Mouse (Mus musculus): Measurements from ENCODE around the gene Add3. TPM values are rescaled to one million over a fixed set of nuclear protein-coding genes. Genes with fewer than 3 reads are reported as not detected.

The Add3 gene
- polyA plus RNA-seq, 2 experiments = 53.0 to 89.5 TPM

- Histone ChIP-seq H3K4me2 (replicated peaks; ENCODE audit: low read depth, low read length, severe bottlenecking) (no peak overlapping the region), H3K27me3 (ENCODE audit: control insufficient read depth, insufficient read depth, low read length) (no peaks in the 10 kb centered on the region), H3K4me3 (replicated peaks; ENCODE audit: low read length) (no peak overlapping the region), H3K27ac (replicated peaks; ENCODE audit: low read depth, low read length) (no peak overlapping the region), H3K9ac (ENCODE audit: low read depth, low read length, severe bottlenecking) (no peak overlapping the region), H3K36me3 (ENCODE audit: control insufficient read depth, insufficient read depth, low read length) (no peaks in the 10 kb centered on the region), H3K9me3 (ENCODE audit: control insufficient read depth, low read length) (no peaks in the 10 kb centered on the region), H3K4me1 (ENCODE audit: control insufficient read depth, insufficient read depth, low read length) (peaks cover 7% of the 10 kb centered on the region; the same call in 1 of the 2 replicates)
- 50% methylated on average over 2 of the region's 2 CpGs for WGBS
- ATAC-seq (ENCODE audit: low FRiP score, low read depth) (no peak), DNase-seq (ENCODE audit: low spot score) (no peak)
- no peak for TF ChIP-seq POLR2A (IDR thresholded peaks at IDR 0.05; ENCODE audit: borderline replicate concordance, extremely low read depth, insufficient read depth, insufficient read length)
Measured at GRCm38 (mm10) chr19:53125679-53126078, 14.6 kb upstream of the Add3 start.

DNA sequence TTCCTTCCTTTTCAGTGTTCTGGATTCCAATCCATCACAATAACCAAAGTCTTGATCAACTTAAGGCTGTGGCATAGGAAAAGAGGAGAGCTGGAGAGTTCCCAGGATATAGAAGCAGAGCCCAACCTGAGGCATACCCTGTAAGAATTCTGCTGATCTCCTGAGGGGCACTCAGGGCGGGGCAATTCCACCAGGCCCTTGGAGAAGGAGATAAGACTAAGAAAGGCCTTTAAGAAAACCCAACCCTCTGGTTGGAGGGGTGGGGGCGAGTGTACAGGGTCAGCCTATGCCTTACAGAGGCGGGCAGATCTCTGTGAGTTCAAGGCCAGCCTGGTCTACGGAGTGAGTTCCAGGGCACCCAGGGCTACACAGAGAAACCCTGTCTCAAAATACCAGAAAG lies 13.7 kb upstream of the Add3 start:
- no peaks in the 10 kb centered on the region for H3K9me3 ChIP-seq (ENCODE audit: control insufficient read depth, low read length)

DNA sequence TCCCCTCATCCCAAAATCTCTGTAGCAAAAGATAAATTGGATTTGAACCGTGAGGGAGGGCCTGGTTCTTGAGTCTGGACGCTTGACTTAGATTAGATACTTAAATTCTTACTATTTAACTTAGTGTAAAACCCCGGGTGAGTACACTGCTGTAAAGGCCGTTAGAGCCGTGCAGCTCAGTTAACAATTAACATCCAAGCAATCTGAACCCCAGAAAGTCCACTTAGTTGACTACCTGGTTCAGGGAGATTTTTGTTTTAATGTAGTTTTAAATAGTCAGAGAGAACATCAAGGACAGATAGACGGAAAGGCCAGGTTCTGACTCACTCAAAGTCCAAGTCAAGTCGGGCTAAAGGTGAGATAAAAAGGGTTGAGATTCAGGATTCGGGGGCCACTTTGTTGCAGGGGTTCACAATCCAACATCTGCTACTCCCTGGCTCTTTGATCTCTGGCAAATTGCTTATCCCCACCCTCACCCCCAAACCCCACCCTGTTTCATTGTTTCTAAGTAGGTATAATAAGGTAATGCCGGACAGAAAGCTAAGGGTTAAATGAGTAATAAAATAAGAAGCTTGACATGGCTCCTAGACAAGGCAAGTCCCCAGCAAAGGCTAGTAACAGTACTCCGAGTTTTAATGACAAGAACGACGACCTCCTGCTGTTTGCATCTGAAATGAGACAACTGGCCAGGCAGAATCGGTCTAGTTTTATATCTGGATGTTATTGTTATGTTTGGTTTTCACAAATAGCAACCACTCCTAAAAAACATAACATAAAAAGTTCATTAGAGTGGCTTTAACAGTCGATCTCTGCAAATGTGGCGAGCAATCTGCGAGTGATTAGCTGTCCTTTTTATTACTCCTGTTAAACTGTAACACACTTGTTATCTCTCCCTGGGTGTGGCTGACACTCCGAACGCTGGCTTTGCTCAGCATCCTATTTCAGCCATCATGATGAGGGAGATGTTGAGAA lies 12.6 kb upstream of the Add3 start:
- TF ChIP-seq POLR2A (IDR thresholded peaks at IDR 0.05; ENCODE audit: borderline replicate concordance, extremely low read depth, insufficient read depth, insufficient read length) = no peak
- H3K4me3 ChIP-seq (replicated peaks; ENCODE audit: low read length) = no peak overlapping the region
- DNase-seq (ENCODE audit: low spot score) (no peak), ATAC-seq (ENCODE audit: low FRiP score, low read depth) (no peak)
- H3K4me2 ChIP-seq (replicated peaks; ENCODE audit: low read depth, low read length, severe bottlenecking) = no peak overlapping the region
- H3K9me3 ChIP-seq (ENCODE audit: control insufficient read depth, low read length) = no peaks in the 10 kb centered on the region
- no peaks in the 10 kb centered on the region for H3K36me3 ChIP-seq (ENCODE audit: control insufficient read depth, insufficient read depth, low read length)
- H3K4me1 ChIP-seq (ENCODE audit: control insufficient read depth, insufficient read depth, low read length) = peaks cover 7% of the 10 kb centered on the region; the same call in 1 of the 2 replicates
- no peaks in the 10 kb centered on the region for H3K27me3 ChIP-seq (ENCODE audit: control insufficient read depth, insufficient read depth, low read length)
- 19% methylated on average over 18 of the region's 18 CpGs for WGBS
- no peak overlapping the region for H3K27ac ChIP-seq (replicated peaks; ENCODE audit: low read depth, low read length)
- no peak overlapping the region for H3K9ac ChIP-seq (ENCODE audit: low read depth, low read length, severe bottlenecking)

More for the DNA sequence above, 13.7 kb upstream of the Add3 start:
- TF ChIP-seq POLR2A (IDR thresholded peaks at IDR 0.05; ENCODE audit: borderline replicate concordance, extremely low read depth, insufficient read depth, insufficient read length) = no peak
- Histone ChIP-seq H3K4me2 (replicated peaks; ENCODE audit: low read depth, low read length, severe bottlenecking) (no peak overlapping the region), H3K27ac (replicated peaks; ENCODE audit: low read depth, low read length) (no peak overlapping the region), H3K4me3 (replicated peaks; ENCODE audit: low read length) (no peak overlapping the region), H3K9ac (ENCODE audit: low read depth, low read length, severe bottlenecking) (no peak overlapping the region), H3K27me3 (ENCODE audit: control insufficient read depth, insufficient read depth, low read length) (no peaks in the 10 kb centered on the region), H3K36me3 (ENCODE audit: control insufficient read depth, insufficient read depth, low read length) (no peaks in the 10 kb centered on the region), H3K4me1 (ENCODE audit: control insufficient read depth, insufficient read depth, low read length) (peaks cover 7% of the 10 kb centered on the region; the same call in 1 of the 2 replicates)
- DNase-seq (ENCODE audit: low spot score) = no peak
- 95% methylated on average over 3 of the region's 4 CpGs for WGBS
- no peak for ATAC-seq (ENCODE audit: low FRiP score, low read depth)

- Histone ChIP-seq H3K36me3 (ENCODE audit: control insufficient read depth, insufficient read depth, low read length) (no peaks in the 10 kb centered on the region), H3K4me2 (replicated peaks; ENCODE audit: low read depth, low read length, severe bottlenecking) (no peak overlapping the region), H3K4me1 (ENCODE audit: control insufficient read depth, insufficient read depth, low read length) (peaks cover 7% of the 10 kb centered on the region; the same call in 1 of the 2 replicates), H3K9ac (ENCODE audit: low read depth, low read length, severe bottlenecking) (no peak overlapping the region), H3K27me3 (ENCODE audit: control insufficient read depth, insufficient read depth, low read length) (no peaks in the 10 kb centered on the region), H3K27ac (replicated peaks; ENCODE audit: low read depth, low read length) (no peak overlapping the region), H3K9me3 (ENCODE audit: control insufficient read depth, low read length) (no peaks in the 10 kb centered on the region), H3K4me3 (replicated peaks; ENCODE audit: low read length) (no peak overlapping the region)
- WGBS = 27% methylated on average over 13 of the region's 13 CpGs
- no peak for TF ChIP-seq POLR2A (IDR thresholded peaks at IDR 0.05; ENCODE audit: borderline replicate concordance, extremely low read depth, insufficient read depth, insufficient read length)
- ATAC-seq (ENCODE audit: low FRiP score, low read depth) (no peak), DNase-seq (ENCODE audit: low spot score) (no peak)
Measured at GRCm38 (mm10) chr19:53128494-53129337, 11.5 kb upstream of the Add3 start.
